Mouse (Mus musculus): Measurements from ENCODE around the gene Abcc6. TPM values are rescaled to one million over a fixed set of nuclear protein-coding genes. Genes with fewer than 3 reads are reported as not detected.
A peak's percentile ranks its signal among the peaks of the same experiment; 100 is the strongest.

Abcc6 gene
- 0.56 and 0.75 TPM in 2 replicates for polyA plus RNA-seq (2015; fragmentation: Nextera tagmentation; extraction: Ambion mirVana)

- peaks cover 11% of the 10 kb centered on the region for H3K4me1 ChIP-seq
- ATAC-seq (ENCODE audit: low FRiP score): no peak
- H3K4me3 ChIP-seq (replicated peaks): no peak within 1 kb of the TSS
- H3K4me2 ChIP-seq: 0 out of 2 replicates have a peak within 1 kb of the TSS, but pooled peaks have one; percentile 2
- H3K27ac ChIP-seq (replicated peaks): no peak within 1 kb of the TSS; the same call in 1 of the 2 replicates
- 18% methylated on average over 11 of the region's 11 CpGs for WGBS
- H3K9me3 ChIP-seq (replicated peaks): no peaks in the 10 kb centered on the region
- no peaks in the 10 kb centered on the region for H3K36me3 ChIP-seq
- H3K9ac ChIP-seq (replicated peaks): no peak within 1 kb of the TSS
- 0 out of 2 replicates have a peak, but pooled peaks cover 4% of the 10 kb centered on the region for H3K27me3 ChIP-seq (replicated peaks)
Observed at GRCm38 (mm10) chr7:46030145-46030488, at the start of gene Abcc6. Abcc6 (minus strand) TSS chr7:46030302.

GRCm38 (mm10) chr7:46077675-46078074 lies 47.6 kb upstream of the Abcc6 start:
- no peak for ATAC-seq (ENCODE audit: low FRiP score)
- no peak overlapping the region for H3K4me3 ChIP-seq (replicated peaks)
- no peak overlapping the region for H3K4me2 ChIP-seq
- H3K27me3 ChIP-seq (replicated peaks): no peaks in the 10 kb centered on the region
- 66% methylated on average over 12 of the region's 12 CpGs for WGBS
- H3K27ac ChIP-seq (replicated peaks): no peak overlapping the region
- no peaks in the 10 kb centered on the region for H3K4me1 ChIP-seq
- peaks cover 85% of the 10 kb centered on the region for H3K36me3 ChIP-seq
- no peak overlapping the region for H3K9ac ChIP-seq (replicated peaks)
- H3K9me3 ChIP-seq (replicated peaks): no peaks in the 10 kb centered on the region

GRCm38 (mm10) chr7:46076844-46077243 lies 46.7 kb upstream of the Abcc6 start:
- no peak overlapping the region for H3K4me3 ChIP-seq (replicated peaks)
- no peak overlapping the region for H3K4me2 ChIP-seq
- peaks cover 85% of the 10 kb centered on the region for H3K36me3 ChIP-seq
- H3K4me1 ChIP-seq: no peaks in the 10 kb centered on the region
- no peak overlapping the region for H3K27ac ChIP-seq (replicated peaks)
- no peak overlapping the region for H3K9ac ChIP-seq (replicated peaks)
- ATAC-seq (ENCODE audit: low FRiP score): no peak
- H3K9me3 ChIP-seq (replicated peaks): no peaks in the 10 kb centered on the region
- 89% methylated on average over 7 of the region's 7 CpGs for WGBS
- no peaks in the 10 kb centered on the region for H3K27me3 ChIP-seq (replicated peaks)

DNA sequence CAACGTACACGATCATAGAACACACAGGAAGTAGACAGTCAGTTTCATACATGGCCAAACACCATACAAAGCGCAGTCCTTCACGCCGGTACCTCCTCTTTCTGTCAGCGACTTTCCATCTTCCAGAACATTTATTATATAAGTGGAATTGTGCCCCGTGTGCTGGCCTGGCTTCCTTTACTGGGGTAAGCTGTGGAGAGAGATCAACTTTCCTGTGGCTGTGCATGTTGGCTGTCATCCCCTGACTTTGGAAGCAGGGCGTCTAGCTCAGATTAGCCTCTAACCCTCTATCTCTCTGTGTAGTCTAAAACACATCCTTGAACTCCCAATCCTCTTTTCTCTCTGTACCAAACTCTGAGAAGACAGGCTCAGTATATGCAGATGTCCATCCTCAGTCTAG lies 38.7 kb upstream of the Abcc6 start:
- Histone ChIP-seq H3K4me1 (no peaks in the 10 kb centered on the region), H3K27ac (replicated peaks) (no peak overlapping the region), H3K9me3 (replicated peaks) (no peaks in the 10 kb centered on the region), H3K4me3 (replicated peaks) (no peak overlapping the region), H3K9ac (replicated peaks) (no peak overlapping the region), H3K4me2 (no peak overlapping the region), H3K27me3 (replicated peaks) (no peaks in the 10 kb centered on the region), H3K36me3 (peaks cover 91% of the 10 kb centered on the region)
- WGBS: 96% methylated on average over 8 of the region's 8 CpGs
- ATAC-seq (ENCODE audit: low FRiP score): no peak

- Histone ChIP-seq H3K9ac (replicated peaks) (no peak overlapping the region), H3K4me3 (replicated peaks) (no peak overlapping the region), H3K4me2 (no peak overlapping the region), H3K27me3 (replicated peaks) (no peaks in the 10 kb centered on the region), H3K4me1 (no peaks in the 10 kb centered on the region), H3K9me3 (replicated peaks) (no peaks in the 10 kb centered on the region), H3K36me3 (peaks cover 85% of the 10 kb centered on the region), H3K27ac (replicated peaks) (no peak overlapping the region)
- ATAC-seq (ENCODE audit: low FRiP score): no peak
- WGBS: 96% methylated on average over 6 of the region's 6 CpGs
Observed at GRCm38 (mm10) chr7:46063296-46063695, 33.2 kb upstream of the Abcc6 start.

DNA sequence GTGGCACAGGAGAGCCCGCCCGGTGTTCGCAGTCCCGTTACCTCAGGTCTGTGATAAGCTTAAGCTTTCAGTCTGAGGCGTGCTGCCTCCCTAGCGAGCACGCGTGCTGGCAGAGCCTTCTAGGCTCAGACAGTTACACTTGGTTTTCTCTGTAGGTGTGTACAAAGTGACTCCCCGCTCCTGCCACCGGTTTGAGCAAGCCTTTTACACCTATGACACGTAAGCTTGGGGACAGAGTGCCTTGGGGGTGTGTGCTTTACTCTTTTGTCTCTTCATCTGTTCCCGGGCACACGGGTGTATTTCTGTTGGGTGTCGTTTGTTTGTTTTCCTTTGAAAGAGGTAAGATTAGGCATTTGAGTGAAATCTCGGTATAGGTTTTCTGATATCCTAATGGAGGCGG lies 31.5 kb upstream of the Abcc6 start:
- no peak overlapping the region for H3K4me2 ChIP-seq
- no peaks in the 10 kb centered on the region for H3K9me3 ChIP-seq (replicated peaks)
- no peak overlapping the region for H3K4me3 ChIP-seq (replicated peaks)
- peaks cover 84% of the 10 kb centered on the region for H3K36me3 ChIP-seq
- H3K27me3 ChIP-seq (replicated peaks): no peaks in the 10 kb centered on the region
- 97% methylated on average over 16 of the region's 16 CpGs for WGBS
- no peak for ATAC-seq (ENCODE audit: low FRiP score)
- no peaks in the 10 kb centered on the region for H3K4me1 ChIP-seq
- no peak overlapping the region for H3K9ac ChIP-seq (replicated peaks)
- H3K27ac ChIP-seq (replicated peaks): no peak overlapping the region

DNA sequence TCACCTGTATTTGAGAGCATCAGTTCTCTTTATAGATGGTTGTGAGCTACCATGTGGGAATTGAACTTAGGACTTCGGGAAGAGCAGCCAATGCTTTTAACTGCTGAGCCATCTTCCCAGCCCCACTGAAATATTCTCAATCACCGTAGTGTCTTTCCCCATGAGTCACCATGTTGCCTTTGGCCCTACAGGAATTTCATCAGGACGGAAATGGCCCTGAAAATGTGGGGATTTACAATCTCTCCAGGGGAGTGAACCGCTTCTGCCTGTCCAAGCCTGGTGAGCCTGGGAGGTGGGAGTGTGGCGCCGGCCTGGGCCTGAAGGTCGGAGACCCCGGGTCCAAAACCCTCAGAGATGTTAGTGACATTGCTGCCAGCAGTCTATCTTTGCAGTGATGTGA lies 30.6 kb upstream of the Abcc6 start:
- no peaks in the 10 kb centered on the region for H3K4me1 ChIP-seq
- 99% methylated on average over 8 of the region's 8 CpGs for WGBS
- peaks cover 84% of the 10 kb centered on the region for H3K36me3 ChIP-seq

DNA sequence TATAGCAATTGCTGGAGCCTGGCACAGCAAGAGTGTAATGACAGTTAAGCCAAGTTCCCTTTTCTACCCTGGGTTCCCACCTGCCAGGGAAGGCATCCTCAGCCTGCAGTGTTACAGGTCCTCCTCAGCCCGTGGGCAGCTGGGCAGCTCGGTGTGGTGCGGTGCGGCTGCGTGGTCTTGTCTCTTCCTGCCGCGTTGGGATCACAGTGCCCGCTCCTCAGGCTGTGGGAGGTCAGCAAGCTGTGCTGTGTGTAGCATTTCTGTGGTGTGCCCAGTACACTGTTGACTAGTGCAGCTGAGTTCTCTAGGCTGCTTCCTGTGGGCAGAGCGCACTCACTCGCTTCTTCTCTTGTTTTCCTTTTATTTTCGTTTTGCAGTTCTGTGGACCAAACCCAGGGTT lies 28.8 kb upstream of the Abcc6 start:
- H3K4me3 ChIP-seq (replicated peaks): no peak overlapping the region
- H3K9ac ChIP-seq (replicated peaks): no peak overlapping the region
- peaks cover 87% of the 10 kb centered on the region for H3K36me3 ChIP-seq
- no peak overlapping the region for H3K27ac ChIP-seq (replicated peaks)
- H3K27me3 ChIP-seq (replicated peaks): no peaks in the 10 kb centered on the region
- WGBS: 95% methylated on average over 11 of the region's 11 CpGs
- no peak for ATAC-seq (ENCODE audit: low FRiP score)
- H3K9me3 ChIP-seq (replicated peaks): no peaks in the 10 kb centered on the region
- H3K4me1 ChIP-seq: no peaks in the 10 kb centered on the region
- no peak overlapping the region for H3K4me2 ChIP-seq

More for the DNA sequence above, 30.6 kb upstream of the Abcc6 start:
- Histone ChIP-seq H3K4me2 (no peak overlapping the region), H3K27me3 (replicated peaks) (no peaks in the 10 kb centered on the region), H3K9me3 (replicated peaks) (no peaks in the 10 kb centered on the region), H3K27ac (replicated peaks) (no peak overlapping the region), H3K4me3 (replicated peaks) (no peak overlapping the region), H3K9ac (replicated peaks) (no peak overlapping the region)
- ATAC-seq (ENCODE audit: low FRiP score): no peak

- no peak overlapping the region for H3K4me2 ChIP-seq
- H3K4me3 ChIP-seq (replicated peaks): no peak overlapping the region
- H3K27me3 ChIP-seq (replicated peaks): no peaks in the 10 kb centered on the region
- no peak for ATAC-seq (ENCODE audit: low FRiP score)
- H3K9me3 ChIP-seq (replicated peaks): no peaks in the 10 kb centered on the region
- WGBS: 97% methylated on average over 3 of the region's 3 CpGs
- H3K9ac ChIP-seq (replicated peaks): no peak overlapping the region
- no peak overlapping the region for H3K27ac ChIP-seq (replicated peaks)
- H3K36me3 ChIP-seq: peaks cover 72% of the 10 kb centered on the region
- H3K4me1 ChIP-seq: no peaks in the 10 kb centered on the region
Observed at GRCm38 (mm10) chr7:46053566-46053965, 23.5 kb upstream of the Abcc6 start.

DNA sequence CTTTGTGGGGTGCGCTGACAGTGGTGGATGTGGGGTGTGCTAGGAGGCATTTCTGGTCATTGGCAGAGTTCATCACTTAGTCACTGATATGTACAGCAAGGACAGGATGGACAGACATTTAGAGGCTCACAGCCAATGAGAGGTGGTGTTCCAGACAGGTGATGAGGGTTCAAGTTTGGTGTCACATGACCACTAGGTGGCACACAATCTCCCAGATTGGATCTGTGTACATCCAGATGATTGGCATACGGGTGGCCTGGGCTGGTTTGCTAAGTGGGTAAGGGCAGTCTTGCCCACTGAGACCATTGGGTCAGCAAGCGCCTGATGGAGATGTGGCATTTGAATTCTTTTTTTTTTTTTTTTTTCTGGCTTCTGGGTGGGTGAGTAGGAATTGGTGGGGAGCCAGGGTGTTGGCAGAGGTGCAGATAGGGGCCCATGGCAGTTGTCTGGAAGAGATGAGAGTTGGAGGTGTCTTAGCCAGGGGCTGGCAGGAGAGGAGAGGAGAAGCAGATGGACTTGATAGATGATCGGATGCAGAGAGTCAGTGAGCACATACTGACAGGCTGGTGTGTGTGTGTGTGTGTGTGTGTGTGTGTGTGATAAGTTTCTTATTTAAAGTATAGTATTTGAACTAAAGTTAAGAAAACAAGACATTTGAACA lies 22.2 kb upstream of the Abcc6 start:
- Histone ChIP-seq H3K4me1 (no peaks in the 10 kb centered on the region), H3K36me3 (peaks cover 72% of the 10 kb centered on the region), H3K27me3 (replicated peaks) (no peaks in the 10 kb centered on the region), H3K4me2 (no peak overlapping the region), H3K9me3 (replicated peaks) (no peaks in the 10 kb centered on the region), H3K4me3 (replicated peaks) (no peak overlapping the region), H3K9ac (replicated peaks) (no peak overlapping the region), H3K27ac (replicated peaks) (no peak overlapping the region)
- ATAC-seq (ENCODE audit: low FRiP score): no peak
- 95% methylated on average over 4 of the region's 4 CpGs for WGBS

- Histone ChIP-seq H3K4me1 (no peaks in the 10 kb centered on the region), H3K9ac (replicated peaks) (no peak overlapping the region), H3K4me3 (replicated peaks) (no peak overlapping the region), H3K36me3 (peaks cover 69% of the 10 kb centered on the region), H3K9me3 (replicated peaks) (no peaks in the 10 kb centered on the region), H3K27ac (replicated peaks) (no peak overlapping the region), H3K27me3 (replicated peaks) (no peaks in the 10 kb centered on the region), H3K4me2 (no peak overlapping the region)
- 77% methylated on average over 7 of the region's 7 CpGs for WGBS
- no peak for ATAC-seq (ENCODE audit: low FRiP score)
Observed at GRCm38 (mm10) chr7:46049981-46050380, 19.9 kb upstream of the Abcc6 start.

DNA sequence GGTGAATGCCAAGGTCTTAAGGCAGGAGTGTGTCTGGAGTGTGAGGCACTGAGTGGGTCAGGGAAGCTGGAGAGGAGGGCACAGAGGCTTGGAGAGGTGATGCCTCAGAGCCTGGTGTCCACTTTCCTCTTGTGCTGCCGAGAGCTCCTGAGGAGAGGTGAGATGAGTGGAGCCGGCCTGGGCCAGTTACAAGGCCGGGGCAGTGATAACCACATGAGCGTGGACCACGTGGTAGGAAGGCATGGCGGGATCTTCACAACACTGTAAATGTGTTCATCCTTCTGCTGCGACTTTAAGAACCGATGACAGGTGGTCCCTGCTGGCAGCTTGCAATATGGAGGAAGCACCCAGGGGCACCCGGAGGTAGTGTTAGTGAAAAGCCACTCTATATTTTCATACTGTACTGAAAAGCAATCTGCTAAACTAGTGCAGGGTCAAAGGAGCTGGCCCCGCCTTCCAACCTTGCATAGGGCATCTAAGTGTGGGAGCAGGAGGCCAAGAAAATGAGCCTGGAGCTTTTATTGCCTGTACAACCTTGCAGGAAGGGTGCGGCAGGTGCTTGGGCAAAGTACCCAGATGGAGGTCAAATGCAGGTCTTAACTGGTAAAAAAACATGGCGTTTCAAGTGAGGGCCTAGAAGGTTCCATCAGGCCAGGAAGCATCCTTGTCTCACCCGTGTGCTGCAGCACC lies 17.9 kb upstream of the Abcc6 start:
- Histone ChIP-seq H3K4me1 (no peaks in the 10 kb centered on the region), H3K36me3 (peaks cover 70% of the 10 kb centered on the region), H3K9me3 (replicated peaks) (no peaks in the 10 kb centered on the region), H3K27ac (replicated peaks) (no peak overlapping the region), H3K4me2 (no peak overlapping the region), H3K9ac (replicated peaks) (no peak overlapping the region), H3K4me3 (replicated peaks) (no peak overlapping the region), H3K27me3 (replicated peaks) (no peaks in the 10 kb centered on the region)
- ATAC-seq (ENCODE audit: low FRiP score): no peak
- WGBS: 95% methylated on average over 13 of the region's 13 CpGs

Data from neural tube, embryonic 15.5 days (tissue).